Mouse (Mus musculus): ENCODE measurements around the gene Itpkb. TPM values are rescaled to one million over a fixed set of nuclear protein-coding genes. Genes with fewer than 3 reads are reported as not detected.
"Not testable (repeated sequence)": the region's sequence is repeated elsewhere in the genome, so short reads cannot be mapped to it uniquely, and the experiment has no call there.

Itpkb gene
- total and polyA plus RNA-seq, 3 experiments, result 3.4 to 9.2 TPM; not detected in 1

DNA sequence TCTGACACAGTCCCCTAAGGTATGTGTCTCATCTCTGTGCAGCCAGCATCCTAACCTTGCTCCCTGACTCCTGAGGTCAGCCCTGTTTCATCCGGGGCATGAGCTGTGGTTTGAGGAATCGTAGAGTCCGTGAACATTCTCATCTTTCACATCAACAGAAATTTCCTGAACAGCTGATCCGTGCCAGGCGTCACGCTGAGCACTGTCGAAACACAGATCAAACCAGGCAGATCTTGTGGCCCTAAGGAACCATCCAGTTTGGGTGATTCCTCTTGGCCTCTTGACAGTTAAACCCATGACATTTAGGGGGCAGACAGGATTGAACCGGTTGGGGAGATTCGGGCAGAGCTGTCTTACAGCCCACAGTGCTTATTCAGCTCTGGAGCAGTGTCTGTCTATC, 38.4 kb downstream of the Itpkb start:
- no peak overlapping the region for H3K9ac ChIP-seq (ENCODE audit: control insufficient read depth, low read depth, low read length, poor library complexity, severe bottlenecking)
- H3K4me3 ChIP-seq (ENCODE audit: control insufficient read depth in 1 of 2, insufficient read depth in 1 of 2, low read depth in 2 of 2, low read length in 2 of 2), result no peak overlapping the region
- peaks cover 0 to 8% of the 10 kb centered on the region in 2 experiments; a peak in 1 of 4 replicates for H3K36me3 ChIP-seq (ENCODE audit: control insufficient read depth in 1 of 2, insufficient read depth in 2 of 2, low read length in 2 of 2)
- TF ChIP-seq MAX (IDR thresholded peaks at IDR 0.05; ENCODE audit: low read length), result no peak
- no peak for TF ChIP-seq NELFE (IDR thresholded peaks at IDR 0.05; ENCODE audit: low read depth, low read length)
- TF ChIP-seq SIN3A (IDR thresholded peaks at IDR 0.05; ENCODE audit: low read length), result no peak
- no peak for TF ChIP-seq CTCF (IDR thresholded peaks at IDR 0.05 in 2 of 3, conservative IDR thresholded peaks at IDR 0.05 in 1 of 3; ENCODE audit: control insufficient read depth in 1 of 3, insufficient read depth in 1 of 3, low read depth in 2 of 3, low read length in 3 of 3, poor library complexity in 1 of 3, severe bottlenecking in 1 of 3)
- no peak for TF ChIP-seq POLR2AphosphoS2 (IDR thresholded peaks at IDR 0.05; ENCODE audit: low read length)
- TF ChIP-seq RAD21 (IDR thresholded peaks at IDR 0.05; ENCODE audit: low read depth, low read length), result no peak
- TF ChIP-seq GABPA (IDR thresholded peaks at IDR 0.05; ENCODE audit: low read depth, low read length), result no peak
- TF ChIP-seq JUND (IDR thresholded peaks at IDR 0.05; ENCODE audit: low read depth, low read length), result no peak
- TF ChIP-seq USF2 (IDR thresholded peaks at IDR 0.05; ENCODE audit: borderline replicate concordance in 1 of 2, insufficient read depth in 1 of 2, low read depth in 1 of 2, low read length in 2 of 2), result no peak
- TF ChIP-seq E2F4 (IDR thresholded peaks at IDR 0.05; ENCODE audit: borderline replicate concordance, low read depth, low read length), result no peak
- no peak for TF ChIP-seq KAT2A (conservative IDR thresholded peaks at IDR 0.05; ENCODE audit: low read depth, low read length)
- no peak for TF ChIP-seq ELF1 (IDR thresholded peaks at IDR 0.05; ENCODE audit: low read depth, low read length)
- TF ChIP-seq SMC3 (IDR thresholded peaks at IDR 0.05; ENCODE audit: low read depth, low read length), result no peak
- no peaks in the 10 kb centered on the region for H3K9me3 ChIP-seq (replicated peaks; ENCODE audit: insufficient read depth, low read length)
- no peak overlapping the region for H3K27ac ChIP-seq (ENCODE audit: control insufficient read depth, low read depth, low read length)
- DNase-seq (ENCODE audit: low read depth, low spot score), result no peak
- 0 out of 2 replicates have a peak, but pooled peaks cover 2% of the 10 kb centered on the region for H3K79me2 ChIP-seq (ENCODE audit: control insufficient read depth, insufficient read depth, low read length, poor library complexity)
- H3K4me1 ChIP-seq (ENCODE audit: control insufficient read depth in 1 of 2, insufficient read depth in 2 of 2, low read length in 2 of 2), result peaks cover 0 to 4% of the 10 kb centered on the region in 2 experiments; a peak in 1 of 4 replicates
- H3K27me3 ChIP-seq (ENCODE audit: control insufficient read depth in 1 of 2, insufficient read depth in 2 of 2, low read length in 2 of 2), result no peaks in the 10 kb centered on the region

- Histone ChIP-seq H3K36me3 (ENCODE audit: control insufficient read depth in 1 of 2, insufficient read depth in 2 of 2, low read length in 2 of 2) (peaks cover 0 to 2% of the 10 kb centered on the region in 2 experiments; a peak in 1 of 4 replicates), H3K27me3 (ENCODE audit: control insufficient read depth in 1 of 2, insufficient read depth in 2 of 2, low read length in 2 of 2) (no peaks in the 10 kb centered on the region), H3K9ac (ENCODE audit: control insufficient read depth, low read depth, low read length, poor library complexity, severe bottlenecking) (no peak overlapping the region), H3K4me3 (ENCODE audit: control insufficient read depth in 1 of 2, insufficient read depth in 1 of 2, low read depth in 2 of 2, low read length in 2 of 2) (no peak overlapping the region), H3K79me2 (ENCODE audit: control insufficient read depth, insufficient read depth, low read length, poor library complexity) (0 out of 2 replicates have a peak, but pooled peaks cover under 1% of the 10 kb centered on the region), H3K27ac (ENCODE audit: control insufficient read depth, low read depth, low read length) (no peak overlapping the region), H3K4me1 (ENCODE audit: control insufficient read depth in 1 of 2, insufficient read depth in 2 of 2, low read length in 2 of 2) (peaks cover 0 to 1% of the 10 kb centered on the region in 2 experiments; a peak in 1 of 4 replicates), H3K9me3 (replicated peaks; ENCODE audit: insufficient read depth, low read length) (no peaks in the 10 kb centered on the region)
- DNase-seq (ENCODE audit: low read depth, low spot score), result no peak
- TF ChIP-seq MYC (IDR thresholded peaks at IDR 0.05; ENCODE audit: low read depth, low read length) (no peak), CTCF (IDR thresholded peaks at IDR 0.05 in 2 of 3, conservative IDR thresholded peaks at IDR 0.05 in 1 of 3; ENCODE audit: control insufficient read depth in 1 of 3, insufficient read depth in 1 of 3, low read depth in 2 of 3, low read length in 3 of 3, poor library complexity in 1 of 3, severe bottlenecking in 1 of 3) (no peak), MAFK (IDR thresholded peaks at IDR 0.05; ENCODE audit: borderline replicate concordance, low read depth, low read length) (no peak), POLR2AphosphoS2 (IDR thresholded peaks at IDR 0.05; ENCODE audit: low read length) (no peak), MAX (IDR thresholded peaks at IDR 0.05; ENCODE audit: low read length) (no peak), RAD21 (IDR thresholded peaks at IDR 0.05; ENCODE audit: low read depth, low read length) (no peak), POLR2AphosphoS5 (IDR thresholded peaks at IDR 0.05; ENCODE audit: borderline replicate concordance, low read depth, low read length) (no peak), TBP (IDR thresholded peaks at IDR 0.05; ENCODE audit: low read depth, low read length) (no peak), MAZ (IDR thresholded peaks at IDR 0.05; ENCODE audit: low read depth, low read length) (no peak), ZMIZ1 (IDR thresholded peaks at IDR 0.05; ENCODE audit: low read depth, low read length) (no peak)
Measured at GRCm38 (mm10) chr1:180370858-180371652, 40.8 kb downstream of the Itpkb start.

DNA sequence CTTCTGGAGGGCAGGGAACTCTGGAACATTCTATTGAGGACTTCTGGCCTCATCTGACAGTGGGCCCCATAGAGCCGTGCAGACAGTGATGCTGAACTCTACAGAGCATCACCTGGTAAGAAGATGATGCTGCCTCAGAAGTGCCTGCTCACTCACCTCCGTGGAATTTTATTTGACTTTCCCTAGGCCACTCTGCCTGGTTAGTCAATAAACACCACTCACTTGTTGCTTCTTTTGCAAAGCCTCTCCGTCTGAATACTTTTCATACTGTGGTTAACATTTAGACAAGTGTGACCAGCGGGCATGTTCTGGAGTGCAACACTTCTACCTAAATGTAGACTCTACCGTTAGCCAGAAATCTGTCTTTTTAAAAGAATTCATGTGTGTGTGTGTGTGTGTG, 42.0 kb downstream of the Itpkb start:
- not testable (repeated sequence) for DNase-seq (ENCODE audit: low read depth, low spot score); H3K4me1 ChIP-seq (ENCODE audit: control insufficient read depth in 1 of 2, insufficient read depth in 2 of 2, low read length in 2 of 2); H3K36me3 ChIP-seq (ENCODE audit: control insufficient read depth in 1 of 2, insufficient read depth in 2 of 2, low read length in 2 of 2); H3K4me3 ChIP-seq (ENCODE audit: control insufficient read depth in 1 of 2, insufficient read depth in 1 of 2, low read depth in 2 of 2, low read length in 2 of 2); H3K9me3 ChIP-seq (replicated peaks; ENCODE audit: insufficient read depth, low read length); H3K27me3 ChIP-seq (ENCODE audit: control insufficient read depth in 1 of 2, insufficient read depth in 2 of 2, low read length in 2 of 2); H3K27ac ChIP-seq (ENCODE audit: control insufficient read depth, low read depth, low read length); H3K9ac ChIP-seq (ENCODE audit: control insufficient read depth, low read depth, low read length, poor library complexity, severe bottlenecking); H3K79me2 ChIP-seq (ENCODE audit: control insufficient read depth, insufficient read depth, low read length, poor library complexity)

Measured in MEL (cell line).